Mouse (Mus musculus): Measurements from ENCODE around the gene Galnt14. TPM values are rescaled to one million over a fixed set of nuclear protein-coding genes. Genes with fewer than 3 reads are reported as not detected.

Gene Galnt14
- polyA plus RNA-seq, 1 experiment, result 21.5 TPM

- Histone ChIP-seq H3K27ac (ENCODE audit: insufficient read depth, low read length) (no peak overlapping the region), H3K4me3 (ENCODE audit: insufficient read depth, low read length) (no peak overlapping the region), H3K4me1 (ENCODE audit: control insufficient read depth, insufficient read depth, low read length) (no peaks in the 10 kb centered on the region)
- TF ChIP-seq POLR2A (IDR thresholded peaks at IDR 0.05; ENCODE audit: extremely low read depth, insufficient read depth, low read length), result no peak
- TF ChIP-seq CTCF (IDR thresholded peaks at IDR 0.05; ENCODE audit: extremely low read depth, insufficient read depth, low read length), result no peak
Measured at GRCm38 (mm10) chr17:73453646-73454045, 256.6 kb downstream of the Galnt14 start.

GRCm38 (mm10) chr17:73452151-73452760, 258.0 kb downstream of the Galnt14 start:
- H3K4me3 ChIP-seq (ENCODE audit: insufficient read depth, low read length), result no peak overlapping the region
- H3K4me1 ChIP-seq (ENCODE audit: control insufficient read depth, insufficient read depth, low read length), result no peaks in the 10 kb centered on the region
- no peak overlapping the region for H3K27ac ChIP-seq (ENCODE audit: insufficient read depth, low read length)
- TF ChIP-seq CTCF (IDR thresholded peaks at IDR 0.05; ENCODE audit: extremely low read depth, insufficient read depth, low read length) (no peak), POLR2A (IDR thresholded peaks at IDR 0.05; ENCODE audit: extremely low read depth, insufficient read depth, low read length) (no peak)

- Histone ChIP-seq H3K4me3 (ENCODE audit: insufficient read depth, low read length) (no peak overlapping the region), H3K27ac (ENCODE audit: insufficient read depth, low read length) (no peak overlapping the region), H3K4me1 (ENCODE audit: control insufficient read depth, insufficient read depth, low read length) (no peaks in the 10 kb centered on the region)
- TF ChIP-seq CTCF (IDR thresholded peaks at IDR 0.05; ENCODE audit: extremely low read depth, insufficient read depth, low read length), result no peak
- no peak for TF ChIP-seq POLR2A (IDR thresholded peaks at IDR 0.05; ENCODE audit: extremely low read depth, insufficient read depth, low read length)
Measured at GRCm38 (mm10) chr17:73449104-73449503, 261.1 kb downstream of the Galnt14 start.

Other genes starting within 250 kb of the Galnt14 start
- gene Ehd3, start 93.7 kb upstream of the Galnt14 start, polyA plus RNA-seq (2012; rRNA removed), result 50.1 and 56.6 TPM in 2 replicates
- gene Xdh, start 239.7 kb upstream of the Galnt14 start, polyA plus RNA-seq (2012; rRNA removed), result 5.7 and 11.2 TPM in 2 replicates

Data from cortical plate, adult 2 months (tissue).